Mouse (Mus musculus) lung, embryonic 16.5 days (tissue): ENCODE measurements at regions not wholly inside any gene's neighbourhood (a gene's known extent, or its start where the extent isn't known, plus 50 kb on each side); places are given as distances from the start of the nearest gene placed in this dataset.

Source experiments
- ATAC-seq: fragments of 200-750 bp; cut with Nextera tagmentation; 2 replicates; pipeline ENCODE4 v1.8.0; 2017; ENCODE audit warnings: low read depth, mild to moderate bottlenecking, moderate library complexity
- H3K27ac ChIP-seq: fragments of 300-500 bp; sonication (generic); 2 replicates; pipeline ENCODE4 v1.5.1; 2014; ENCODE audit warnings: mild to moderate bottlenecking, control low read depth, low read length
- H3K27me3 ChIP-seq: fragments of 300-500 bp; sonication (generic); 2 replicates; pipeline ENCODE4 v1.6.1; 2014; ENCODE audit warnings: low read depth, low read length, mixed read lengths; ENCODE audit not compliant: control insufficient read depth, insufficient read depth
- H3K36me3 ChIP-seq: fragments of 300-500 bp; sonication (generic); 2 replicates; pipeline ENCODE4 v1.6.1; 2014; ENCODE audit warnings: low read length; ENCODE audit not compliant: control insufficient read depth, insufficient read depth
- H3K4me1 ChIP-seq: fragments of 300-500 bp; sonication (generic); replicated peaks from 2 replicates; pipeline ENCODE4 v1.6.1; 2014; ENCODE audit warnings: low read length, mixed read lengths; ENCODE audit not compliant: control insufficient read depth, insufficient read depth
- H3K4me2 ChIP-seq: fragments of 300-500 bp; sonication (generic); 2 replicates; pipeline ENCODE4 v1.6.1; 2014; ENCODE audit warnings: low read depth, low read length, control low read depth
- H3K4me3 ChIP-seq: fragments of 300-500 bp; sonication (generic); 2 replicates; pipeline ENCODE4 v1.5.1; 2014; ENCODE audit warnings: mild to moderate bottlenecking, low read length, control low read depth
- H3K9ac ChIP-seq: fragments of 300-500 bp; sonication (generic); 2 replicates; pipeline ENCODE4 v1.6.1; 2014; ENCODE audit warnings: low read length, control low read depth
- H3K9me3 ChIP-seq: fragments of 300-500 bp; sonication (generic); 2 replicates; pipeline ENCODE4 v1.6.1; 2016; ENCODE audit warnings: low read length; ENCODE audit not compliant: control insufficient read depth
- WGBS: fragments of 180-500 bp; shearing (Covaris S2); extraction: QIAGEN DNeasy Blood & Tissue Kit; methylation state at CpG from one replicate; pipeline ENCODE4 v1.1.7; 2014; 5-methylcytosine and 5-hydroxymethylcytosine counted together

DNA sequence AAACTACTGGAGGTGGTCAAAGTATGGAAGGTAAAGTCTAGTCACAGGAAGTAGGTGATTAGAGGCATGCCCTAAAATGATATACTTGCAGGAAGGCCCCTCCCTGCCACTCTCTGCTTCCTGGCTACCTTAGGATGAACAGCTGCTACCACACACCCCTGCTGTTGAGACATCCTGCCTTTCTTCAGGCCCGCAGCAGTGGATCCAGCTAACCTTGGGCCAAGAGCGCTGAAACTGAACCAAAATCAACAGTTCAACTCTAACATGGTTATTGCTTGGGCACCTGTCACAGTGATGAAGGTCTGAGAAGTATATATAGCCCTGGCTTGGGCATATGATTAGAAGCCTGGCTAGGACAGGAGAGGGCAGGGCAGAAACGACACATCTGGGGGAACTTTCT, 352.4 kb downstream of the Prdm2 start:
- H3K27ac ChIP-seq, result no peak overlapping the region
- no peak overlapping the region for H3K4me2 ChIP-seq
- ATAC-seq, result no peak
- H3K27me3 ChIP-seq, result no peaks in the 10 kb centered on the region
- peaks cover 3% of the 10 kb centered on the region; the same call in 1 of the 2 replicates for H3K4me1 ChIP-seq
- no peak overlapping the region for H3K4me3 ChIP-seq
- no peak overlapping the region for H3K9ac ChIP-seq
- no peaks in the 10 kb centered on the region for H3K9me3 ChIP-seq
- H3K36me3 ChIP-seq, result no peaks in the 10 kb centered on the region
- WGBS, result 81% methylated on average over 3 of the region's 3 CpGs

DNA sequence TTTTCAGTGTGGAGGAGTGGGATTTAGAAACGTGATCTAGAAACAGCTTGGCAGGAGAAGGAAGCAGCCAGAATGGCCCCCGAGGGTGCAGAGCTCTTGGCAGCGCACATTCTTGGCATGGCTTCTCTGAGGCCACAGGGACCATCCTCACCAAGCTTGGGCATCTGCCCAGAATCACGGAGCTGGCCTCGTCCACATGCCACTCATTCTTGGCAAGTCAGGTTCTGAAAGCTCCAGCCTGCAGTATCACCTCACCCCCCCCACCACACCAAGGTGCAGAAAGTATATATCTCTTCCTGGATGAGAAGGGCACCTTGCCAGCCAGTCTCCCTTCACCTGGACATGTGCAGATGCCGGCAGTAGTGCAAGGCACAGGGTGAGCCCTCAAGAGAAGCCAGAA, 356.2 kb downstream of the Prdm2 start:
- H3K36me3 ChIP-seq, result no peaks in the 10 kb centered on the region
- no peak overlapping the region for H3K4me2 ChIP-seq
- H3K27me3 ChIP-seq, result no peaks in the 10 kb centered on the region
- 36% methylated on average over 6 of the region's 6 CpGs for WGBS
- H3K4me1 ChIP-seq, result no peaks in the 10 kb centered on the region
- H3K9me3 ChIP-seq, result no peaks in the 10 kb centered on the region
- no peak overlapping the region for H3K4me3 ChIP-seq
- ATAC-seq, result peak; percentile 38; the same call in 1 of the 2 replicates
- no peak overlapping the region for H3K9ac ChIP-seq
- no peak overlapping the region for H3K27ac ChIP-seq

DNA sequence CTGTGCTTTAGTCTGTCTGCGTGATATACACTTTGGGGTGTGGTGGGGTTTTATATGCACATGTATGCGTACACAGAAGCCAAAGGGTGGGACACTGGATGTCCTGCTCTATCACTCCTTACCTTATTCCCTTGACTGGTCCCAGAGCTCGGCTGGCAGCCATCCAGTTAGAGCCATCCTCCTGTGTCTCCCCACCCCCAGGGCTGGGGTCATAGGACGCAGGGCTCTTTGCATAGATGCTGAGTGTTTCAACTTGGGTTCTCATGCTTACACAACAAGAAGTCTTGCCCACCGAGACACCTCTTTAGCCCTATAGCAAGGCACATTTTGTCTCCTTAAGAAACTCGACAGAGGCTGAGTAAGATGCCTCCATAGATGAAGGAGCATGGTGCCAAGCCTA, 357.2 kb downstream of the Prdm2 start:
- no peak overlapping the region for H3K27ac ChIP-seq
- H3K9ac ChIP-seq, result no peak overlapping the region
- H3K4me3 ChIP-seq, result no peak overlapping the region
- H3K4me2 ChIP-seq, result no peak overlapping the region
- no peak for ATAC-seq
- WGBS, result 77% methylated on average over 6 of the region's 6 CpGs
- no peaks in the 10 kb centered on the region for H3K27me3 ChIP-seq
- no peaks in the 10 kb centered on the region for H3K4me1 ChIP-seq
- H3K9me3 ChIP-seq, result no peaks in the 10 kb centered on the region
- H3K36me3 ChIP-seq, result no peaks in the 10 kb centered on the region

DNA sequence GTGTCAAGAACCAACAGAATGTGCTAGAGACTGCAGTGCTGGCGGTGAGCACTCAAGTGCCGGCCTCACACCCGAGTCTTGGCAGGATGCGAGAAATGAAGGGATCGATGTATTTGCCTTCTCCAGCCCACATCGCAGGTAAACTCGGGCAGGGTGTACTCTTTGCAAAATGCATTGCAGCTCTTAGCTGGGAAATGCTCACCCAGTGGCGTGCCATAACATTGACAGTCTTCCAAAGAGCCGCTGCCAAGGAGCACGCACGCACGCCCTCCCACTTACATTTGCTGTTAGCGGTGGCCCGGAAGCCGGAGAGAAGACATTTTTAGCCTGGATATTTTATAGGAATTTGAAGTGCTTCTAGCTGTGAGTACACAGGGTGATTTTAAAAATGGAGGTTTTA, 358.9 kb downstream of the Prdm2 start:
- no peak overlapping the region for H3K4me2 ChIP-seq
- ATAC-seq, result no peak
- 72% methylated on average over 15 of the region's 15 CpGs for WGBS

DNA sequence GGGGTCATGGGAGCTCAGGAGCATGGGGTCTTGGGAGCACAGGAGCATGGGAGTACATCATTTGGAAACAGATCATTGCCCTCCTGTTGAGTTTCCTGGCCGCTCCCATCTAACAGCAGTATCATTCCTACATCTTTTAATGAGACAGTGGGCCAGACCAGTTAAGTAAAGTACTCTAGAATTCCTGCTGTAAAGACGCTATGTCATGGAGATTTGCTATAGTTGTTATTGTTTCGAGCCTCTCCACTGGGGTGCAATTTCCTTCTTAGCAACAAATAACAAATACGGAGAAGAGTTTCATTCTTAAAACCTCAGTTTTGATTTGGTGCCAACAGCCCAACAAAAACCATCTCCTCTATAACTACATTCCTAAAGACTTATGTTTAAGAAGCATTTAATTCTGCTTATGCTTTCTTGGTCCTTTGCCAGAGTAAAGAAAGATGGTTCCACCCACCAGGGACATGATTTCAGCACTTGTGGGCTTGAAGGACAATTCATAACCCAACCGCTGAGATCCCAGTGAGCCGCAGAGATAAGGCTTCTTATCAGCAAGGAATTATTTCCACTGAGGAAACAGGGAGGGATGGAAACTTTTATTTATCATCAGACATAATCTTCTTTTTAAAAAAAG, 367.6 kb downstream of the Prdm2 start:
- H3K4me3 ChIP-seq, result no peak overlapping the region
- no peaks in the 10 kb centered on the region for H3K27me3 ChIP-seq
- H3K4me2 ChIP-seq, result no peak overlapping the region
- peak; percentile 69; the same call in 1 of the 2 replicates for ATAC-seq
- H3K9ac ChIP-seq, result no peak overlapping the region
- WGBS, result 32% methylated on average over 6 of the region's 6 CpGs
- no peaks in the 10 kb centered on the region for H3K36me3 ChIP-seq
- no peaks in the 10 kb centered on the region for H3K9me3 ChIP-seq
- peaks cover 7% of the 10 kb centered on the region for H3K4me1 ChIP-seq
- H3K27ac ChIP-seq, result no peak overlapping the region

More for the DNA sequence above, 358.9 kb downstream of the Prdm2 start:
- Histone ChIP-seq H3K4me3 (no peak overlapping the region), H3K9ac (no peak overlapping the region), H3K27ac (no peak overlapping the region; the same call in 1 of the 2 replicates), H3K27me3 (no peaks in the 10 kb centered on the region), H3K9me3 (no peaks in the 10 kb centered on the region), H3K36me3 (no peaks in the 10 kb centered on the region), H3K4me1 (no peaks in the 10 kb centered on the region)

DNA sequence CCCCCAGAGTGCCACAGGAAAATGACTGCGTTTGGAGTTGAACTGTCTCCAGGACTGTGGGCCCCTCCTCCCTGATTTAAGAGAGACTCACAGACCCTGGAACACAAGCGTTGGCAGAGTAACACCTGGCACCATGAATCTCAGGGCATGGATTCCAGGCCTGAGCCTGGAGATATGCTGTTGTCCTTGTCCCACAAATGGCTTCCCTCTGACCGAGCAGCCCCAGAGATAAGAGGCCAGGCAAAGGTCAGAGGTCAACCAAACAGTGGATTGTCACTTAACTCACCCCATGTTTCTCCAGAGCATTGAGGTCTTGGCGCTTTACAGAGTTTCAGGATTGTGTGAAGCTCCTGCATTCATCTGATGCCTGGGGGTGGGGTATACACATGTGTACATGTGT, 373.3 kb downstream of the Prdm2 start:
- Histone ChIP-seq H3K36me3 (no peaks in the 10 kb centered on the region), H3K9ac (no peak overlapping the region), H3K4me2 (no peak overlapping the region), H3K4me3 (no peak overlapping the region), H3K27ac (no peak overlapping the region), H3K9me3 (no peaks in the 10 kb centered on the region), H3K27me3 (no peaks in the 10 kb centered on the region), H3K4me1 (peaks cover 1% of the 10 kb centered on the region; the same call in 1 of the 2 replicates)
- no peak for ATAC-seq
- WGBS, result 38% methylated on average over 4 of the region's 4 CpGs

DNA sequence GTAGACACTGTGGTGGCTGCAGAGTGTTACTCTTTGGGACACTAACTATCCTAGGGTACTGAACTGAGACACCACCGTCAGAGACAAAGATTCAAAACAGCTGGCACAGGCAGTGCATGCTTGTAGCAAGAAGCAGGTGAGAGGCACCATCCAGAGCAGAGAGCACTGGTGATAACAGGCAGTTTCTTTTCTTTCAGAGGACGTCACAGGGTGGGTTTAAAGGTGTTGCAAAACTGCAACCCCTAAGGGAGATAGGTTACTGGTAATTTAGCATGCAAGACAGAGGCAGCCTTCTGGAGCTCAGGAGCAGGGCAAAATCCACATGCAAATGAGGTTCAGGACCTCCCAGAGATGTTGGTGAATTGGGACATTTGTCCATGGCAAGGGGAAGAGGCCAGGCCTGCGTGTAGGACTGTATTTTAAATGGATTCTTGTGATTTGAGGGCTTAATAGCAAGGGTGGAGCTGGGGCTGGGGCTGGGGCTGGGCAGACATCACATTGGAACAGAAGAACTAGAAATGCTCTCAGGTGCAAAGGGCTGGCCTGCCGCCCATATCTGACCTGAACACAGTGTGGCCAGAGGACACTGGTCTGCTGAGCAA, 374.3 kb downstream of the Prdm2 start:
- H3K27me3 ChIP-seq, result no peaks in the 10 kb centered on the region
- no peaks in the 10 kb centered on the region for H3K9me3 ChIP-seq
- no peak overlapping the region for H3K27ac ChIP-seq
- H3K36me3 ChIP-seq, result no peaks in the 10 kb centered on the region
- H3K9ac ChIP-seq, result no peak overlapping the region
- WGBS, result 52% methylated on average over 4 of the region's 4 CpGs
- H3K4me1 ChIP-seq, result no peaks in the 10 kb centered on the region
- peak; percentile 34; the same call in 1 of the 2 replicates for ATAC-seq
- H3K4me3 ChIP-seq, result no peak overlapping the region
- H3K4me2 ChIP-seq, result no peak overlapping the region

DNA sequence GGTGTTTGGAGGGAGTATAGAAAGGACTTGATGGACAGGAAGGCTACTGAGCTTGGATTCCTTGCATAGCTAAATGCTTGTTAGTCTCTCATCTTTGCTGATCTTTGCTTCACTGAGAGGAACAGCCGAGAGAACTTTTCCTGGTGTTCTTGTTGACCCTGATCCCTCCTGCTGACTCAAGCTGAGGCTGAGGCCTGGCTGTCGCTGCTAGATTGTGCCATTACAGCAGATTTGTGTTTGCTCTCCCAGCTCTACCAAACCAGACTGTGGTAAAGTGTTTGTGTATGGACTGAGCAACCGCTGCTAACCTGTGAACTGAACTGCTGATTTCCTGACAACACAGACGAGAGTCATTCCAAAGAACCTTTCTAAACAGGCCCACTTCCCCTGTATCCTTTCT, 375.2 kb downstream of the Prdm2 start:
- Histone ChIP-seq H3K27me3 (no peaks in the 10 kb centered on the region), H3K27ac (no peak overlapping the region), H3K36me3 (no peaks in the 10 kb centered on the region), H3K4me1 (no peaks in the 10 kb centered on the region), H3K4me3 (no peak overlapping the region), H3K4me2 (no peak overlapping the region), H3K9ac (no peak overlapping the region), H3K9me3 (no peaks in the 10 kb centered on the region)
- no peak for ATAC-seq
- 44% methylated on average over 4 of the region's 4 CpGs for WGBS

DNA sequence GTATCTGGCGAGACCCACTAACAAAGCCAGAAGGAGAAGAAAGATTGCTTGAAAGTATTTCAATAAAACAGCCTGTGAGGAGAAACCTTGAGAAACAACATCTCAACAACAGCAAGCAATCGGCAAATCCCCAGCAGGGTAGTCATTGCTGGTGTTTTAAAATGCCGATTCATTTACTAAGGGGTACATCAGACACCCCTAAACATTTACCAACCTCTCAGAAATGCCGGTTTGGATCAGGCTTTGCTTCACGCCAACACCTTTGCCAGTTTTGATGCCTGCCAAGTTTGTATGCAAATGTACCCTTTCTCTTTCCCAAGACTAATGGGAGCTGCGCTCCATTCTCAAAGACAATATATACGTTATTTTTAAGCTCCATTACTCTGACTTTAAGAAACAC, 383.1 kb downstream of the Prdm2 start:
- no peak overlapping the region for H3K4me2 ChIP-seq
- no peaks in the 10 kb centered on the region for H3K9me3 ChIP-seq

More for the DNA sequence above, 383.1 kb downstream of the Prdm2 start:
- H3K27me3 ChIP-seq, result no peaks in the 10 kb centered on the region
- no peak for ATAC-seq
- H3K4me1 ChIP-seq, result no peaks in the 10 kb centered on the region
- no peaks in the 10 kb centered on the region for H3K36me3 ChIP-seq
- H3K9ac ChIP-seq, result no peak overlapping the region
- 73% methylated on average over 7 of the region's 7 CpGs for WGBS
- H3K4me3 ChIP-seq, result no peak overlapping the region
- H3K27ac ChIP-seq, result no peak overlapping the region
